Mouse (Mus musculus): ENCODE results near the gene Erich3. TPM values are rescaled to one million over a fixed set of nuclear protein-coding genes. Genes with fewer than 3 reads are reported as not detected.

Erich3 gene
- polyA plus RNA-seq, 1 experiment from 2014 or later, result 0.98 TPM

DNA sequence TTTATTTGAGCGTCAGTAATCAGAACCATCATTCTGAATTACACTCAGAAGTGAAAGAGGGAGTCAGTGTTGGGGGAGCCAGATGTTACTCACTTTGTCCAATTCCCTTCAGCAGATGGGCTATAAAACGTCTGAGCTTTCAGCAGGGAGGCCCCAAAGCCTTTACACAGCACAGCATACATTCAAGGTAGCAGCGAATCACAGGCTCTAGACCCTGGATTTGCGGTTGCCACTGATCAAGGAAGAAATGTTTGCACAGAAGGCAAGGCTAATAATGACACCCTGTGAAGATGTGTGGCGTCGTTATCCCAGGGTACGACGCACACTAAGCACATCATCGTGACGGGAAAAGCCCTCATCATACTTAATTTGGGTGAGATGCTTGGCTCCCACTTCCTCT lies 67.8 kb downstream of the Erich3 start:
- H3K4me3 ChIP-seq (ENCODE audit: low read depth, low read length), result no peak overlapping the region
- H3K27me3 ChIP-seq (replicated peaks; ENCODE audit: control insufficient read depth, insufficient read depth, low read length), result no peaks in the 10 kb centered on the region
- no peak overlapping the region for H3K4me2 ChIP-seq (ENCODE audit: low read length)
- 55% methylated on average over 10 of the region's 10 CpGs for WGBS
- no peaks in the 10 kb centered on the region for H3K4me1 ChIP-seq (ENCODE audit: control insufficient read depth, insufficient read depth, low read length)
- no peak for DNase-seq (ENCODE audit: low spot score)
- H3K9ac ChIP-seq (ENCODE audit: low read length), result no peak overlapping the region
- ATAC-seq, result no peak
- H3K36me3 ChIP-seq (ENCODE audit: control insufficient read depth, insufficient read depth, low read length), result no peaks in the 10 kb centered on the region
- no peaks in the 10 kb centered on the region for H3K9me3 ChIP-seq (replicated peaks; ENCODE audit: control insufficient read depth, low read length)
- H3K27ac ChIP-seq (ENCODE audit: low read depth, low read length), result no peak overlapping the region

DNA sequence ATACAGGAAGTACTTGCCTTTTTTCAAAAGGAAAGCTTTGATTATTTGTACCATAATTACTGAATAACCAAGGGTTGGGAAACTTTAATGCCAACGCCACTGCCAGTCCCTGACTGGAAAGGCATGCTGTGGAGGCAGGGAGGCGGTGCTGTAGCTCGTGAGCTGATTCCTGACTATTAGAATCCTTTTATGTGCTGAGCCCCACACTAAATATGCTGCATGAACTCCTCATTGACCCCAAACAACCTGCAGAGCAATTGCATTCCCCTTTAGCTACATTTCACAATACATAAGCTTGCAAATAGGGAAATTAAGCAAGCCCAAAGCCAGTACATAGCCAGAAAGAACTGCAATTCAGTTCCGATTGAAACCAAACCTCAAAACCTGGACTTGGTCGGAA lies 77.8 kb downstream of the Erich3 start:
- no peak overlapping the region for H3K4me3 ChIP-seq (ENCODE audit: low read depth, low read length)
- no peaks in the 10 kb centered on the region for H3K9me3 ChIP-seq (replicated peaks; ENCODE audit: control insufficient read depth, low read length)
- 44% methylated on average over 5 of the region's 5 CpGs for WGBS
- no peak overlapping the region for H3K4me2 ChIP-seq (ENCODE audit: low read length)
- peaks cover 8% of the 10 kb centered on the region for H3K4me1 ChIP-seq (ENCODE audit: control insufficient read depth, insufficient read depth, low read length)
- DNase-seq (ENCODE audit: low spot score) (no peak), ATAC-seq (no peak)
- H3K27ac ChIP-seq (ENCODE audit: low read depth, low read length), result no peak overlapping the region
- no peak overlapping the region for H3K9ac ChIP-seq (ENCODE audit: low read length)
- H3K27me3 ChIP-seq (replicated peaks; ENCODE audit: control insufficient read depth, insufficient read depth, low read length), result no peaks in the 10 kb centered on the region
- no peaks in the 10 kb centered on the region for H3K36me3 ChIP-seq (ENCODE audit: control insufficient read depth, insufficient read depth, low read length)

DNA sequence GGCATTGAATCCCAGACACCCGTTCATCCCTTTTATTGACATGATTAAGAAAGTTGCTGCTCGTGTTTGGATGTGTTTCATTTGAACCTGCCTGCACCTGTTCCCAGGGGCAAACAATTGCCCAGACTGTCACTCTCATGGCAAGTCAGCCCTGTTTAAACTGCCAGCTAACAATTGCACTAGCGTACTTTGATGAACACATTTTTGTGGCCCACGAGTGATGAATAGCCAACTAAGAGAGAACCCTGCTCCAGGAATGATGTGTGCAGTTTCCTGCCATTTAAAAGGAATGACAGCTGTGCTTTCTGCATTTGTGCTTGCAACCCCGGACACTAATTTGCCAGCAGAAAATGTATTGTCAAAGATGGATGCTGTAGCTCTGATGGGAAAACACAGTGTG lies 79.3 kb downstream of the Erich3 start:
- DNase-seq (ENCODE audit: low spot score), result peak; percentile 30
- no peak overlapping the region for H3K27ac ChIP-seq (ENCODE audit: low read depth, low read length)
- H3K9me3 ChIP-seq (replicated peaks; ENCODE audit: control insufficient read depth, low read length), result no peaks in the 10 kb centered on the region
- no peak overlapping the region for H3K4me3 ChIP-seq (ENCODE audit: low read depth, low read length)
- no peaks in the 10 kb centered on the region for H3K27me3 ChIP-seq (replicated peaks; ENCODE audit: control insufficient read depth, insufficient read depth, low read length)
- peak; percentile 23; the same call in 1 of the 2 replicates for ATAC-seq
- 21% methylated on average over 5 of the region's 5 CpGs for WGBS
- no peak overlapping the region for H3K4me2 ChIP-seq (ENCODE audit: low read length)
- no peak overlapping the region for H3K9ac ChIP-seq (ENCODE audit: low read length)
- H3K36me3 ChIP-seq (ENCODE audit: control insufficient read depth, insufficient read depth, low read length), result no peaks in the 10 kb centered on the region
- peaks cover 8% of the 10 kb centered on the region for H3K4me1 ChIP-seq (ENCODE audit: control insufficient read depth, insufficient read depth, low read length)

DNA sequence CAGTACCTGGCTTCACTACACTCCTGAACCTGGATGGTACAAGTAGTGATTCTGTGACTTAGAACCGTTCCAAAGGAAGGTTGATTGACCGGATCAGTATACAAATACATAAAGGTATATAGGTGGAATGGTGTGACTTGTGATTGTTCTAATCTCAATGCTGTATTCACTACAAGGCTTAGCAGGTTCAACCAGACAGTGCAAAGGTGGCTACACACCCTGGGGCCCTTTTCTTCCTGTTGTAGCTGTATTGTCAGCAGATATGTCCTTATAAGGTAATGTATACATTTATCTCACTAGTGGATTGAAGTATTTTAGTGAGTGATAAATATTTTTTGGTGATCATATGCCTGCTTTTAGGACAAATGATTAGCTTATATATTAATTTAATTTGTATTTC lies 80.7 kb downstream of the Erich3 start:
- ATAC-seq (no peak), DNase-seq (ENCODE audit: low spot score) (no peak)
- peaks cover 8% of the 10 kb centered on the region for H3K4me1 ChIP-seq (ENCODE audit: control insufficient read depth, insufficient read depth, low read length)
- no peaks in the 10 kb centered on the region for H3K27me3 ChIP-seq (replicated peaks; ENCODE audit: control insufficient read depth, insufficient read depth, low read length)
- no peak overlapping the region for H3K9ac ChIP-seq (ENCODE audit: low read length)
- H3K9me3 ChIP-seq (replicated peaks; ENCODE audit: control insufficient read depth, low read length), result no peaks in the 10 kb centered on the region
- WGBS, result 97% methylated on average over 2 of the region's 2 CpGs
- no peak overlapping the region for H3K4me2 ChIP-seq (ENCODE audit: low read length)
- no peak overlapping the region for H3K27ac ChIP-seq (ENCODE audit: low read depth, low read length)
- no peak overlapping the region for H3K4me3 ChIP-seq (ENCODE audit: low read depth, low read length)
- no peaks in the 10 kb centered on the region for H3K36me3 ChIP-seq (ENCODE audit: control insufficient read depth, insufficient read depth, low read length)

DNA sequence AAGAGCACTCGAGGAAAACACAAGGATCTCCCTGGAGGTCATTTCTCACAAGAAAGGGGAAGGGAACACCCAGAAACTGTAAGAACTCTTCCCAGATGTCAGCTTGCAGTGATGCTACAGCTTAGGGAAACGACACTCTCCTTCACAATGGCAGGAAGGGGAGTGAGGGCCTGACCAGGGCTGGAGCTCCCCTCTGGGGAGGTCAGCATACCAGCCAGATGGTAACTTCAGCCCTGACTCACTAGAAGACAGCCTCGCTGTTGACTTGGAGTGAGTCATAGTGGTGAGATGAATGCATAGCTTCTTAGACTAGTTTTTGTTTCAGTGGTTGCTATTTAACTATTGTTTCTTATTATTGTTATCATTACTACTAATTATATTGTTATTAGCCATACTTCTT lies 90.8 kb downstream of the Erich3 start:
- H3K9ac ChIP-seq (ENCODE audit: low read length), result no peak overlapping the region
- H3K4me3 ChIP-seq (ENCODE audit: low read depth, low read length), result no peak overlapping the region
- 55% methylated on average over 3 of the region's 3 CpGs for WGBS
- H3K9me3 ChIP-seq (replicated peaks; ENCODE audit: control insufficient read depth, low read length), result no peaks in the 10 kb centered on the region
- no peaks in the 10 kb centered on the region for H3K27me3 ChIP-seq (replicated peaks; ENCODE audit: control insufficient read depth, insufficient read depth, low read length)
- ATAC-seq (no peak), DNase-seq (ENCODE audit: low spot score) (no peak)
- no peak overlapping the region for H3K27ac ChIP-seq (ENCODE audit: low read depth, low read length)
- no peak overlapping the region for H3K4me2 ChIP-seq (ENCODE audit: low read length)
- no peaks in the 10 kb centered on the region for H3K36me3 ChIP-seq (ENCODE audit: control insufficient read depth, insufficient read depth, low read length)
- H3K4me1 ChIP-seq (ENCODE audit: control insufficient read depth, insufficient read depth, low read length), result no peaks in the 10 kb centered on the region

DNA sequence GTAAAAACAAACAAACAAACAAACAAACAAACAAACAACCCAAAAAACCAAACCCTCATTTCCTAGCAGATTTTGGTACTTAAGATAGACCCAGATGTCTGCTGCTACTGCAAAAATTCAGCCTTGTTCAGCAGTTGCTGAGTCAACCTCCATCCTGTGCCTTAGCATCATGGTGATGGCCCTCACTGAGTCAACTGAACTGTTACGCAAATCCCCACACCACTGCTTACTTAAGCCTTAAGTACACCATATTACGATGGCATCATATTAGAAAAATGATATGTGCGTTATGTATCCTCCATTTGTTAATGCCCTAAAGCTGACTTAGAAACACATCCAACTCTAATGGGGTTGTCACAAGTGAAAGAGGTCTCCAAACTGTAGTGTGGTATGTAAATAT lies 91.6 kb downstream of the Erich3 start:
- Histone ChIP-seq H3K27me3 (replicated peaks; ENCODE audit: control insufficient read depth, insufficient read depth, low read length) (no peaks in the 10 kb centered on the region), H3K4me3 (ENCODE audit: low read depth, low read length) (no peak overlapping the region), H3K4me1 (ENCODE audit: control insufficient read depth, insufficient read depth, low read length) (no peaks in the 10 kb centered on the region), H3K36me3 (ENCODE audit: control insufficient read depth, insufficient read depth, low read length) (no peaks in the 10 kb centered on the region), H3K9me3 (replicated peaks; ENCODE audit: control insufficient read depth, low read length) (no peaks in the 10 kb centered on the region), H3K9ac (ENCODE audit: low read length) (no peak overlapping the region), H3K27ac (ENCODE audit: low read depth, low read length) (no peak overlapping the region), H3K4me2 (ENCODE audit: low read length) (no peak overlapping the region)
- DNase-seq (ENCODE audit: low spot score) (no peak), ATAC-seq (no peak)
- WGBS, result 95% methylated on average over 3 of the region's 3 CpGs

DNA sequence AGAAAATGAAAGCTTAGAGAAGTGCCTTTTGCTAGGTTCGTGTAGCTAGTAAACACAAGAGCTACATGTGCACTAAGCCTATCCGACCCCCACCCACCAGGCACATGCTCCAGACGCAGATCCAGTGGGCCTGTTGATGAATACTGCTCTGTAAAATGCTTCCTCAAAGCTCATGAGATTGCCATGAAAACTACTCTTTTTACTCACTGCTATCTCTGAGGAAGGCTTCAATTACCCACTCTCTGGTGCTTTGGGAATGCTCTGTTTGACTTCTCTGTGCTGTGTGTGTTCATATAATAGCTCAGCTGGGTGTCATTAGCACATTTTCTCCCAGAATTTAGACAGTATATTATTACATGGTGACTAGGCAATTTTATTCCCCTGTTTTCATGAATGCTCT lies 94.4 kb downstream of the Erich3 start:
- H3K4me1 ChIP-seq (ENCODE audit: control insufficient read depth, insufficient read depth, low read length), result no peaks in the 10 kb centered on the region
- H3K36me3 ChIP-seq (ENCODE audit: control insufficient read depth, insufficient read depth, low read length), result no peaks in the 10 kb centered on the region
- peak; percentile 53 for DNase-seq (ENCODE audit: low spot score)
- no peak overlapping the region for H3K9ac ChIP-seq (ENCODE audit: low read length)
- no peak overlapping the region for H3K4me2 ChIP-seq (ENCODE audit: low read length)
- ATAC-seq, result peak; percentile 68
- H3K27ac ChIP-seq (ENCODE audit: low read depth, low read length), result no peak overlapping the region
- 52% methylated on average over 3 of the region's 3 CpGs for WGBS
- no peaks in the 10 kb centered on the region for H3K9me3 ChIP-seq (replicated peaks; ENCODE audit: control insufficient read depth, low read length)
- no peak overlapping the region for H3K4me3 ChIP-seq (ENCODE audit: low read depth, low read length)
- no peaks in the 10 kb centered on the region for H3K27me3 ChIP-seq (replicated peaks; ENCODE audit: control insufficient read depth, insufficient read depth, low read length)

DNA sequence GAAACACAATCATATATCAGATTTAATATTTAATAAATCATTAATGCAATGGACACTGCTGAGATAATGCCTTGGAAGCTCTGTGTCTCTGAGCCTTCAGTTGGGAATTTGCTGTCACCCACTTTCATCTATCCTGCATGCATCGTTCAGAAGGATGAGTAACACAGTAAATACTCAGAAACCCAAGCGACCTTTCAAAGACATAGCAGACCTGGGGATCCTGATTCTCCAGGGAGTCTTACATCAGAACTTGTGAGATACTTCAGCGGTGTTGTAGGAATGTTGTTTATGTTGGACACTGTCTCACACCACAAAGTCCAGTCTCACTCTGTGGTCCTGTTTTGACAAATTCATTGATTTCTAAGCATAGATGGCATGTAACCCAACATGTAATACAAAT lies 97.4 kb downstream of the Erich3 start:
- Histone ChIP-seq H3K4me1 (ENCODE audit: control insufficient read depth, insufficient read depth, low read length) (no peaks in the 10 kb centered on the region), H3K27me3 (replicated peaks; ENCODE audit: control insufficient read depth, insufficient read depth, low read length) (no peaks in the 10 kb centered on the region), H3K9ac (ENCODE audit: low read length) (no peak overlapping the region), H3K9me3 (replicated peaks; ENCODE audit: control insufficient read depth, low read length) (no peaks in the 10 kb centered on the region), H3K36me3 (ENCODE audit: control insufficient read depth, insufficient read depth, low read length) (no peaks in the 10 kb centered on the region), H3K27ac (ENCODE audit: low read depth, low read length) (no peak overlapping the region), H3K4me3 (ENCODE audit: low read depth, low read length) (no peak overlapping the region), H3K4me2 (ENCODE audit: low read length) (no peak overlapping the region)
- no peak for ATAC-seq
- 86% methylated on average over 3 of the region's 3 CpGs for WGBS
- DNase-seq (ENCODE audit: low spot score), result no peak

DNA sequence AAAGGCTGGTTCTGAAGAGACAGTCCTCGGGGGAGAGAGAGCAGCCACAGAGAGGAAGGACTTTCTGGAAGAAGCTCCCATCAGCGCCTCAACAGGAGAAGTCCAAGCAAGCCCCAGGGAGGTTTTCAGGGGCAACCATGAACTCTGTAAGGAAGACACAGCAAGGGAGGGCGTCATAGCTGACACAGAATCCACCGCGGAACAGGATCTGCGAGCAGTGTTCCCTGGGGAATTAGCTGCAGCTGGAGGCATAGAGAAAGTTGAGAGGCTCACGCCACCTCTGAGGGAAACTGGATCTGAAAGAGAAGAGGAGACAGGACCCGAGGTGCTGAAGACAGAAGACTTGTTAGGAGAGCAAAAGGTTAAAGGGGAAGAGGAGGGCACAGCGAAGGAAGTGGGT lies 99.7 kb downstream of the Erich3 start:
- Histone ChIP-seq H3K4me3 (ENCODE audit: low read depth, low read length) (no peak overlapping the region), H3K4me2 (ENCODE audit: low read length) (no peak overlapping the region), H3K36me3 (ENCODE audit: control insufficient read depth, insufficient read depth, low read length) (no peaks in the 10 kb centered on the region), H3K9me3 (replicated peaks; ENCODE audit: control insufficient read depth, low read length) (no peaks in the 10 kb centered on the region), H3K27ac (ENCODE audit: low read depth, low read length) (no peak overlapping the region), H3K27me3 (replicated peaks; ENCODE audit: control insufficient read depth, insufficient read depth, low read length) (no peaks in the 10 kb centered on the region), H3K9ac (ENCODE audit: low read length) (no peak overlapping the region), H3K4me1 (ENCODE audit: control insufficient read depth, insufficient read depth, low read length) (no peaks in the 10 kb centered on the region)
- WGBS, result 73% methylated on average over 9 of the region's 9 CpGs
- ATAC-seq (no peak), DNase-seq (ENCODE audit: low spot score) (no peak)

DNA sequence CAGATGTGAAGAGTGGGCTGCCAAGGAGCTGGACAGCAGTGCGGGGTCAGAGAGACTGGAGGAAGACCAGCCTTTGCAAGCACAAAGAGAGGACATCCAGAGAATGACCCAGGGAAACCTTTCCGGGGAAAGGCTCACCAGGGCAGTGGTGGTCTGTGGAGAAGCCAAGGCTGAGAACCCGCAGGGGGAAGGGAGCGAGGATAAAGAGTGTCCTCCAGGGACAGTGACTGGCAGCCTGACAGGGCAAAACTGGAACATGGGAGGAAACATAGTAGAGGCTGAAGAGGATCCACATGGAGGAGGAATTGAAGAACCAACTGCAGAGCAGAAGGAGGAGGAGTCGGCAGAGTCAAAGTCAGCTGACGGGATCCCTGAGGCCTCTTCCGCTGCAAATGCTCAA lies 100.5 kb downstream of the Erich3 start:
- 86% methylated on average over 7 of the region's 7 CpGs for WGBS
- ATAC-seq (no peak), DNase-seq (ENCODE audit: low spot score) (no peak)
- Histone ChIP-seq H3K27me3 (replicated peaks; ENCODE audit: control insufficient read depth, insufficient read depth, low read length) (no peaks in the 10 kb centered on the region), H3K4me2 (ENCODE audit: low read length) (no peak overlapping the region), H3K9me3 (replicated peaks; ENCODE audit: control insufficient read depth, low read length) (no peaks in the 10 kb centered on the region), H3K4me3 (ENCODE audit: low read depth, low read length) (no peak overlapping the region), H3K9ac (ENCODE audit: low read length) (no peak overlapping the region), H3K27ac (ENCODE audit: low read depth, low read length) (no peak overlapping the region), H3K36me3 (ENCODE audit: control insufficient read depth, insufficient read depth, low read length) (no peaks in the 10 kb centered on the region), H3K4me1 (ENCODE audit: control insufficient read depth, insufficient read depth, low read length) (no peaks in the 10 kb centered on the region)

Data from forebrain, embryonic 14.5 days (tissue).